Mouse (Mus musculus): Measurements from ENCODE around the gene Kif6. TPM values are rescaled to one million over a fixed set of nuclear protein-coding genes. Genes with fewer than 3 reads are reported as not detected.

The Kif6 gene
- total RNA-seq, 2 experiments from 2014 or later = 4.3 to 5.7 TPM

DNA sequence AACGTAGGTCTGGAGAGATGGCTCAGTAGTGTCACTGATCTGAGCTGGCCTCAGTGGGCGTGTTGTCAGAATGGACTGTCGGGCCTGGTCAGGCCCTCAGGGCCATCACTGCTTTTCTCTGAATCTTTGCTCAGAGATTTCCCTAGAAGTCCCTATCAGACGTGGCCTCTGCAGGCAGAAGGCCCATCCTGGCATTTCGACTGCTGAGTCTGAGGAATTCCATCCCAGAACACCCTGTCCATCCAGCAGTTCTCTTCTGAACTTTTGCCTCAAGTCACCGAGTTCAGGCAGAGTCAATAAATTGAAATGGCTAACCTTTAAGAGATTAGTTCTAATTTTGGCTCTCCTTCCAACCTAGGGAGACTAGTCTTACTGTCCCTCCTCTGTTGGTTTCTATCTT lies 119.1 kb downstream of the Kif6 start:
- no peak for DNase-seq
- intact Hi-C loops (cut with DNase I) = no loop called here

- intact Hi-C loops (cut with DNase I) = no loop called here
- DNase-seq = no peak
Observed at GRCm38 (mm10) chr17:49734776-49735175, 119.8 kb downstream of the Kif6 start.

DNA sequence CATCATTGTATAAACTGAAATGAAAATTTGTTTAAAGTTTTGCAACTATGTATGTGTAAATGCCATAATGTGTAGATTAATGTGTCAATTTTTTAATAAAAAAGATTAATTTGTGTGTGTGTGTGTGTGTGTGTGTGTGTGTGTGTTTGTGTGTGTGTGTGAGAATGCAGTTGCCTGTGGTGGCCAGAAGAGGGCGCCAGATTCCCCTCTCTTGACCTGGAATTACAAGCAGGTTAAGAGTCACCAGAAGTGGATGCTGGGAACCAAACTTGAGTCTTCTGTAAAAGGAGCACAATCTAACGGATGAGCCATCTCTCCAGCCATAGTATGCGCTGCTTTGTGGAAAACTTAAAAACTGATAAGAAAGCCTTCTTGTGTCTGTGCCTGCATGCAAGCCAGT lies 121.4 kb downstream of the Kif6 start:
- intact Hi-C loops (cut with DNase I) = no loop called here

DNA sequence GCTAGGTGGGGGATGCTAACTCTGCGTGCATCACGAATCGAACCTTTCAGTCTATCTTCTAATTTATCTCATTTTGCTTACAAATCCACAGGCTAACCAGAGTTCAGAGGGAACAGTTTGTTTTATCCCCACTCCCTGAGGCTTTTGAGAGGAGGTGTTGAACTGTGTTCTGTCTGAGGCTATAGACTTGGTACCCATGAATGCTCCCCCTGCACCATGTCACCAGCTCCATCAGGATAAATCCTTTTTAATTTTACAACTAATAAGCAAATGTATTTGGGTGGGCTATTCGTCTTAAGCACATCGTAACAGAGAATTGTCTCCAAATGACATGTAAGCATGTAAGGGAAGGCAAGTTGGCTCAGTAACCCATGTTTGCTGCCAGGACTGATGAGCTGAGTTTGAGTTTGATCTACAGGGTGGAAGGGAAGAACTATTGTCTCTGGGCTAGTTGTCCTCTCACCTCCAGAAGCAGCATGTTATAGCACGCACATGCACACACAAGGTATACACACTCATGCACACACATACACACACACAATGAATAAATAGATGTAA lies 122.4 kb downstream of the Kif6 start:
- intact Hi-C loops (cut with DNase I) = no loop called here
- no peak for DNase-seq

More for the DNA sequence above, 121.4 kb downstream of the Kif6 start:
- DNase-seq = no peak

DNA sequence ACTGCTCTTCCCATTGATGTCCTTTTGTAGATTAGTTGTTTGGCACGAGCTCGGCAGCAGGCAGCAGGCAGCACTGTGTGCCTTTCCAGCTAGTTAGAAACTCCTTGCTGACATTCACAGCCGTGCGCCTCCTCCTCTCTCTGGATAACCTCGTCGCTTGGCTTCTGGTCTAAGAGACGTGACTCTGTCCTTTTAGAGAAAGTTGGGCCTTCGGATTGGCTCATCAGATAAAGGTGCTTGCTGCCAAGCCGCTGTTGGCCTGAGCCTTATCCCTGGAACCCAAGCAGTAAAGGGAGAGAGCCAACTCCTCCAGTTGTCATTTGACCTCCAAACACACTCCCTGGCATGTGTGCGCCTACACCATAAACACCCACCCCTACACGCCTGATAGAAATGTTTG lies 123.4 kb downstream of the Kif6 start:
- intact Hi-C loops (cut with DNase I) = no loop called here
- peak; percentile 71 to 84 for DNase-seq

- peak; percentile 51 to 61 for DNase-seq
- intact Hi-C loops (cut with DNase I) = no loop called here
Observed at GRCm38 (mm10) chr17:49739896-49740679, 125.2 kb downstream of the Kif6 start.

GRCm38 (mm10) chr17:49741172-49741571 lies 126.2 kb downstream of the Kif6 start:
- intact Hi-C loops (cut with DNase I) = no loop called here
- peak; percentile 65 to 75 for DNase-seq

DNA sequence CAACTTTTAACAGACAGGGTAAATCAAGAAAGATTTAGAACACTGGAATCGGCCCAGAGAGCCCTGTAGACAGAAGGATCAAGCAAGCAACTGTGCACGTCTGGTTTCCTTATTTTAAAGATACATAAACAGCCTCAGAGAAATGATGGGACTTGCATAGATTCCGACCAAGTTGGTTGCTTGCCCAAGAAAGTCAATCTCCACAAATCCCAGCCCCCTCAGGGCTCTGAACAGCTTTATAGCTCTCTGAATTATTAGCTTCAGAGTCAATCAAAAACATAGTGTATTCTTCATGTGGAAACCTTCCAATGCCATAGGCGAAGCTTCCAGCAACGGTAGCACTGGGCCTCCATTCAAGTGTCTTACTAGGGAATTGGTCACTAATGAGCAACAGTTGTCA lies 127.0 kb downstream of the Kif6 start:
- no peak for DNase-seq
- intact Hi-C loops (cut with DNase I) = no loop called here

GRCm38 (mm10) chr17:49743580-49744463 lies 128.9 kb downstream of the Kif6 start:
- intact Hi-C loops (cut with DNase I) = no loop called here
- no peak for DNase-seq

DNA sequence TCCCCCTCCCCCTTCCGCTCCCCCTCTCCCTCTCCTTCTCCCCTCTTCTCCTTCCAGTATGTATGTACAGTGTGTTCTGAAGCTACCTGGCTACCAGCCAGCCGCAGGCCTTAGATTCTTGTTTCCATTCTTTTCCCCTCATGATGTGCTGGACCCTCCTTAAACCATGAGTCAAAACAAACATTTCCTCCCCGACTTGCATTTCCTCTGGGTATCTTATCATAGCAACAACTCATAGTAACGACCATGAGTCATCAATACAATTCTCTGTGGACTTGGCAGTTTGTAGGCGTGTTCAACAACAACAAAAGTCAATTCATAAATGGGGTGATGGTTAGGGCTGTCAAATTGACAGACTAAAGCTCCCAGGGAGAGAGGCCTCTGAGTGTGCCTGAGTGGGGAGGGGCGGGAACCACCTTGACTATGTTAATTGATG lies 136.0 kb downstream of the Kif6 start:
- DNase-seq = peak; percentile 28 to 29
- intact Hi-C loops (cut with DNase I) = no loop called here

DNA sequence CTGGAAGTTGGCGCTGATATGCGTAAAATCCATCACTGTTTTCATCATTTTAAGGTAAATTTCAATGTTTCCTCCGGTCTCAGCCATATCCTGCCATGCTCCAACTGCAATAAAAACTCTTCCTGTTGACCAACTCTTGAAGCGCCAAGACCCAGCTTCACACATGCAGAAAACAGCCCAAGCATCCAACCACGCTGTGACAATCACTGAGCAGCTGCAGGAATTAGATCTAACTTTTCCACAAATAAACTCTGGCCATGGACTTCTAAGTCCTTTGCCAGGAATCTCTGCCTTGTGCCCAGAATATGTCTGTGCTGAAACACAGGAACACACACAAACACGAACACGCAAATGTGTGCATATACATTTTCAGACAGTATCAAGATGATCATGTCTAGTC lies 138.9 kb downstream of the Kif6 start:
- intact Hi-C loops (cut with DNase I) = no loop called here
- DNase-seq = no peak

DNA sequence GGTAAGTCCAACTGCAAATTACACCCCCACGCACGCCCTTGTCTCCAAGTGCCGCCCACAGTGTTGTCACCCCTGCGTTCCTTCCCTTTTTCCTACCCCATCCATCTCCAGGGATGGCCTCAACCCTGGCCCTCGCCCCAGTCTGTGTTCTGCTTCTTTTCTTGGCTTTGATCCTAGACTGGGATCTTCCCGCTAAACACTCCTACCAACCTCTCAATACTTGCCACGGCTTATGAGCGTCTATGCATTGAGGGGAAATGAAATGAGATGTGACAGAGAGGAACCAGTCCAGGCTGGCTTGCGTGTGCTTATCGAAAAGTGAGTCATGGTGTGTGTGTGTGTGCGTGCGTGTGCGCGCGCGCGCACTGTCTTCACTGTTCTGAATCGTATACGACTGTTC lies 141.9 kb downstream of the Kif6 start:
- intact Hi-C loops (cut with DNase I) = no loop called here

GRCm38 (mm10) chr17:49759047-49759446 lies 144.1 kb downstream of the Kif6 start:
- DNase-seq = no peak
- intact Hi-C loops (cut with DNase I) = no loop called here

More for the DNA sequence above, 141.9 kb downstream of the Kif6 start:
- peak; percentile 61 to 62 for DNase-seq

- intact Hi-C loops (cut with DNase I) = no loop called here
- no peak for DNase-seq
Observed at GRCm38 (mm10) chr17:49761260-49761659, 146.3 kb downstream of the Kif6 start.

GRCm38 (mm10) chr17:49761838-49762237 lies 146.9 kb downstream of the Kif6 start:
- intact Hi-C loops (cut with DNase I) = no loop called here
- DNase-seq = no peak

GRCm38 (mm10) chr17:49764963-49765362 lies 150.0 kb downstream of the Kif6 start:
- intact Hi-C loops (cut with DNase I) = no loop called here
- no peak for DNase-seq

GRCm38 (mm10) chr17:49767717-49768370 lies 152.9 kb downstream of the Kif6 start:
- intact Hi-C loops (cut with DNase I) = no loop called here
- DNase-seq = no peak

DNA sequence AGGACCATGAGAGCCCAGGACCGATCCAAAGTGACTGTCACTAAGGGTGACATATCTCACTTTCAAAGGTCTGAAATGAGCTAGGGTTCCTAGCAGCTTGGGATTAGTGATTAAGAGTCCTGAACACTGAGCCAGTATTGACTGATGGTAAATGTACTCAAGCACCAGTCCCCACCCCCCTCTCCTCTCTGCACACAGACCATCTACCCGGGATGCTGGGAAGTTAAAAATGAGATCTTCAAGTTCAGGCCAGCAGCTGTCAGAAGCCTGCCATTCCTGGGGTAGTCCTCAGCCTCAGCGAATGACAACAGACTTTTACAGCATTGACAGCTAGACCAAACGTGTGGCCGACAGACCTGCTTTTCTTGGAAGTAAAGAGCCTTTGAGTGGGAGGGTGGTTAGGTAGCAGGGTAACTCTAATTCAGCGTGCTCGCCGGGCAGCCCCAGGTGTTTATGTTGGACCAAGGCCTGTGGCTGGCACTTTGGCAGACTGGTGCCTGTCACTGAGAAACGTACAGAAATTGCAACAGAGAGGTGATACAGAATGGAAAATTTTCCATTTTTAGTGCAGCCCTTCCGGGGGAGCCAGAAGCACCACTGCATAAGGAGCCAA lies 156.9 kb downstream of the Kif6 start:
- no peak for DNase-seq
- intact Hi-C loops (cut with DNase I) = no loop called here

- intact Hi-C loops (cut with DNase I) = no loop called here
- no peak for DNase-seq
Observed at GRCm38 (mm10) chr17:49777115-49777839, 162.3 kb downstream of the Kif6 start.

GRCm38 (mm10) chr17:49779066-49779465 lies 164.1 kb downstream of the Kif6 start:
- DNase-seq = no peak
- intact Hi-C loops (cut with DNase I) = no loop called here
